Mouse (Mus musculus) liver, postnatal 0 days (tissue): ENCODE measurements around the gene Prss16. TPM values are rescaled to one million over a fixed set of nuclear protein-coding genes. Genes with fewer than 3 reads are reported as not detected.
"Not testable (repeated sequence)": the region's sequence is repeated elsewhere in the genome, so short reads cannot be mapped to it uniquely, and the experiment has no call there.

ENCODE experiments used
- ATAC-seq: fragments of 200-750 bp; cut with Nextera tagmentation; 2 replicates; pipeline ENCODE4 v1.8.0; 2017; ENCODE audit warnings: mild to moderate bottlenecking, moderate library complexity
- DNase-seq: peaks from one replicate; pipeline ENCODE4 v3.0.0-alpha.2; 2016
- H3K27ac ChIP-seq: fragments of 300-500 bp; sonication (generic); 2 replicates; pipeline ENCODE4 v1.5.1; 2014; ENCODE audit warnings: antibody characterized with exemption, moderate library complexity, mild to moderate bottlenecking, low read depth
- H3K27me3 ChIP-seq: fragments of 300-500 bp; sonication (generic); 2 replicates; pipeline ENCODE4 v1.6.1; 2014; ENCODE audit warnings: low read length, control low read depth, mixed read lengths; ENCODE audit not compliant: insufficient read depth
- H3K36me3 ChIP-seq: fragments of 300-500 bp; sonication (generic); replicated peaks from 2 replicates; pipeline ENCODE4 v1.6.1; 2014; ENCODE audit warnings: mild to moderate bottlenecking, control low read depth, low read length, moderate library complexity, mixed read lengths; ENCODE audit not compliant: insufficient read depth
- H3K4me1 ChIP-seq: fragments of 300-500 bp; sonication (generic); 2 replicates; pipeline ENCODE4 v1.6.1; 2014; ENCODE audit warnings: antibody characterized with exemption, mild to moderate bottlenecking, control low read depth; ENCODE audit not compliant: insufficient read depth
- H3K4me2 ChIP-seq: fragments of 300-500 bp; sonication (generic); 2 replicates; pipeline ENCODE4 v1.6.1; 2014; ENCODE audit warnings: low read depth, mild to moderate bottlenecking, low read length, moderate library complexity, mixed read lengths
- H3K4me3 ChIP-seq: fragments of 300-500 bp; sonication (generic); 2 replicates; pipeline ENCODE4 v1.5.1; 2014; ENCODE audit warnings: low read depth, low read length
- H3K9ac ChIP-seq: fragments of 300-500 bp; sonication (generic); replicated peaks from 2 replicates; pipeline ENCODE4 v1.6.1; 2014; ENCODE audit warnings: mild to moderate bottlenecking, moderate library complexity
- H3K9me3 ChIP-seq: fragments of 300-500 bp; sonication (generic); 2 replicates; pipeline ENCODE4 v1.6.1; 2016; ENCODE audit warnings: mild to moderate bottlenecking, control low read depth, low read length, mixed read lengths
- CTCF ChIP-seq: sonication (generic); IDR thresholded peaks from 2 replicates; pipeline ENCODE4 v1.5.1; 2016; ENCODE audit warnings: antibody characterized with exemption, low read depth
- EP300 ChIP-seq: IDR thresholded peaks from 2 replicates; pipeline ENCODE4 v1.6.1; 2016; ENCODE audit warnings: antibody characterized with exemption, low read depth, mild to moderate bottlenecking
- WGBS: fragments of 180-500 bp; shearing (Covaris S2); extraction: QIAGEN DNeasy Blood & Tissue Kit; methylation state at CpG from one replicate; pipeline ENCODE4 v1.1.7; 2014; ENCODE audit not compliant: insufficient replicate concordance; 5-methylcytosine and 5-hydroxymethylcytosine counted together
- polyA plus RNA-seq: library from polyadenylated mRNA; unstranded; fragments of >200 nt; fragmentation: Nextera tagmentation; extraction: Ambion mirVana; gene quantifications from 2 replicates; pipeline ENCODE4 v1.2.1, GENCODE M21; 2015

Prss16 gene
- polyA plus RNA-seq, 1 experiment from 2014 or later, result 0.92 TPM

- ATAC-seq, result no peak; the same call in 1 of the 2 replicates
- TF ChIP-seq CTCF (no peak), EP300 (no peak)
- H3K36me3 ChIP-seq, result no peaks in the 10 kb centered on the region
- peak overlapping the region; percentile 60 for H3K4me3 ChIP-seq
- 3% methylated on average over 19 of the region's 23 CpGs for WGBS
- H3K4me1 ChIP-seq, result peaks cover 22% of the 10 kb centered on the region
- peak overlapping the region; percentile 79 for H3K9ac ChIP-seq
- no peaks in the 10 kb centered on the region for H3K27me3 ChIP-seq
- H3K9me3 ChIP-seq, result no peaks in the 10 kb centered on the region
- DNase-seq, result peak; percentile 51
- peak overlapping the region; percentile 96 for H3K27ac ChIP-seq
- H3K4me2 ChIP-seq, result peak overlapping the region; percentile 78
These were observed 26.8 kb upstream of the Prss16 start for GRCm38 (mm10) chr13:22036149-22036956.

- peak; percentile 79 for TF ChIP-seq EP300
- Histone ChIP-seq H3K27ac (peak within 1 kb of the TSS; percentile 96), H3K4me3 (peak within 1 kb of the TSS; percentile 60), H3K9ac (peak within 1 kb of the TSS; percentile 79), H3K4me1 (peaks cover 22% of the 10 kb centered on the region), H3K4me2 (peak within 1 kb of the TSS; percentile 78)
- not testable (repeated sequence) for H3K36me3 ChIP-seq, H3K27me3 ChIP-seq, H3K9me3 ChIP-seq
- DNase-seq (peak; percentile 86), ATAC-seq (peak; percentile 92)
- 0% methylated on average over 20 of the region's 69 CpGs for WGBS
These were observed 26.0 kb upstream of the Prss16 start, which contains the start of the genes Hist1h2ah and Hist1h2bk for GRCm38 (mm10) chr13:22035267-22036148. Gene Hist1h2ah (minus strand): TSS chr13:22035568. Gene Hist1h2bk (plus strand): TSS chr13:22035870.

- H3K9me3 ChIP-seq, result no peaks in the 10 kb centered on the region
- H3K36me3 ChIP-seq, result no peaks in the 10 kb centered on the region
- peak overlapping the region; percentile 86 for H3K27ac ChIP-seq
- DNase-seq (peak; percentile 44), ATAC-seq (peak; percentile 0; the same call in 1 of the 2 replicates)
- peaks cover 15% of the 10 kb centered on the region; the same call in 1 of the 2 replicates for H3K4me1 ChIP-seq
- H3K4me3 ChIP-seq, result peak overlapping the region; percentile 60
- H3K9ac ChIP-seq, result peak overlapping the region; percentile 76
- TF ChIP-seq EP300, result peak; percentile 4; the same call in 1 of the 2 replicates
- no peak for TF ChIP-seq CTCF
- H3K4me2 ChIP-seq, result peak overlapping the region; percentile 77
- H3K27me3 ChIP-seq, result no peaks in the 10 kb centered on the region
- WGBS, result under 1% methylated on average over 10 of the region's 14 CpGs
These were observed 25.1 kb upstream of the Prss16 start for GRCm38 (mm10) chr13:22034443-22035266.

- Histone ChIP-seq H3K4me1 (peaks cover 15% of the 10 kb centered on the region; the same call in 1 of the 2 replicates), H3K4me3 (peak overlapping the region; percentile 60)
- no peak for ATAC-seq
These were observed 24.4 kb upstream of the Prss16 start for GRCm38 (mm10) chr13:22033741-22034442.

GRCm38 (mm10) chr13:22030493-22030892, 21.0 kb upstream of the Prss16 start:
- H3K4me3 ChIP-seq, result no peak overlapping the region
- peak; percentile 52 for TF ChIP-seq CTCF
- TF ChIP-seq EP300, result no peak
- H3K27me3 ChIP-seq, result no peaks in the 10 kb centered on the region
- H3K4me1 ChIP-seq, result peaks cover 12% of the 10 kb centered on the region
- ATAC-seq (no peak), DNase-seq (no peak)
- no peaks in the 10 kb centered on the region for H3K9me3 ChIP-seq
- no peaks in the 10 kb centered on the region for H3K36me3 ChIP-seq
- WGBS, result 11% methylated on average over 4 of the region's 4 CpGs
- H3K4me2 ChIP-seq, result no peak overlapping the region
- no peak overlapping the region for H3K27ac ChIP-seq
- H3K9ac ChIP-seq, result no peak overlapping the region

More at GRCm38 (mm10) chr13:22033741-22034442, 24.4 kb upstream of the Prss16 start:
- 33% methylated on average over 5 of the region's 5 CpGs for WGBS
- TF ChIP-seq CTCF (no peak), EP300 (no peak)
- no peak for DNase-seq
- no peaks in the 10 kb centered on the region for H3K27me3 ChIP-seq
- no peaks in the 10 kb centered on the region for H3K36me3 ChIP-seq
- no peaks in the 10 kb centered on the region for H3K9me3 ChIP-seq
- H3K9ac ChIP-seq, result peak overlapping the region; percentile 76
- H3K4me2 ChIP-seq, result peak overlapping the region; percentile 77
- peak overlapping the region; percentile 86 for H3K27ac ChIP-seq
